Mouse (Mus musculus) spleen, embryonic (tissue): ENCODE measurements around the gene Gatb.

Source experiments
- CTCF ChIA-PET: fragments of 350-600 bp; sonication (Branson Sonifier 250); formaldehyde crosslinking; loops from one replicate; lab custom pipeline; 2022; lab: Charles Lee

The Gatb gene

GRCm38 (mm10) chr3:85655538-85655937 lies 81.6 kb downstream of the Gatb start:
- CTCF ChIA-PET, result no interaction called here

- CTCF ChIA-PET, result no interaction called here
Observed at GRCm38 (mm10) chr3:85659681-85660080, 85.8 kb downstream of the Gatb start.

GRCm38 (mm10) chr3:85661926-85662813 lies 88.3 kb downstream of the Gatb start:
- CTCF ChIA-PET, result no interaction called here

GRCm38 (mm10) chr3:85663826-85664225 lies 89.9 kb downstream of the Gatb start:
- CTCF ChIA-PET, result no interaction called here

GRCm38 (mm10) chr3:85664591-85665171 lies 90.8 kb downstream of the Gatb start:
- CTCF ChIA-PET, result no interaction called here

GRCm38 (mm10) chr3:85666166-85666565 lies 92.2 kb downstream of the Gatb start:
- CTCF ChIA-PET, result no interaction called here

- CTCF ChIA-PET, result no interaction called here
Observed at GRCm38 (mm10) chr3:85666736-85667135, 92.8 kb downstream of the Gatb start.

GRCm38 (mm10) chr3:85667683-85668082 lies 93.8 kb downstream of the Gatb start:
- CTCF ChIA-PET, result no interaction called here

- CTCF ChIA-PET, result no interaction called here
Observed at GRCm38 (mm10) chr3:85669844-85670243, 95.9 kb downstream of the Gatb start.

- CTCF ChIA-PET, result no interaction called here
Observed at GRCm38 (mm10) chr3:85677133-85677532, 103.2 kb downstream of the Gatb start.

- CTCF ChIA-PET, result no interaction called here
Observed at GRCm38 (mm10) chr3:85677952-85678351, 104.0 kb downstream of the Gatb start.

- CTCF ChIA-PET, result no interaction called here
Observed at GRCm38 (mm10) chr3:85679312-85679933, 105.5 kb downstream of the Gatb start.

GRCm38 (mm10) chr3:85679960-85680359 lies 106.0 kb downstream of the Gatb start:
- CTCF ChIA-PET, result no interaction called here

- CTCF ChIA-PET, result no interaction called here
Observed at GRCm38 (mm10) chr3:85681136-85681535, 107.2 kb downstream of the Gatb start.

- CTCF ChIA-PET, result no interaction called here
Observed at GRCm38 (mm10) chr3:85683618-85684017, 109.7 kb downstream of the Gatb start.

GRCm38 (mm10) chr3:85685271-85685670 lies 111.4 kb downstream of the Gatb start:
- CTCF ChIA-PET, result no interaction called here

GRCm38 (mm10) chr3:85688341-85688740 lies 114.4 kb downstream of the Gatb start:
- CTCF ChIA-PET, result no interaction called here

GRCm38 (mm10) chr3:85691134-85691533 lies 117.2 kb downstream of the Gatb start:
- CTCF ChIA-PET, result no interaction called here

GRCm38 (mm10) chr3:85693013-85693412 lies 119.1 kb downstream of the Gatb start:
- CTCF ChIA-PET, result no interaction called here

GRCm38 (mm10) chr3:85695056-85695455 lies 121.1 kb downstream of the Gatb start:
- CTCF ChIA-PET, result no interaction called here

GRCm38 (mm10) chr3:85698496-85698895 lies 124.6 kb downstream of the Gatb start:
- CTCF ChIA-PET, result no interaction called here

- CTCF ChIA-PET, result interaction anchor here (0.6 kb wide), 1 partner anchor 434 kb away, joined by 16 read pairs; no protein-coding TSS in a partner anchor
Observed at GRCm38 (mm10) chr3:85703141-85703882, 129.4 kb downstream of the Gatb start.
